Mouse (Mus musculus): Measurements from ENCODE around the gene Lhfpl5. TPM values are rescaled to one million over a fixed set of nuclear protein-coding genes. Genes with fewer than 3 reads are reported as not detected.
A peak's percentile ranks its signal among the peaks of the same experiment; 100 is the strongest.

The Lhfpl5 gene
- total RNA-seq, 4 experiments from 2014 or later: 2.6 to 6.7 (median 4.2) TPM

DNA sequence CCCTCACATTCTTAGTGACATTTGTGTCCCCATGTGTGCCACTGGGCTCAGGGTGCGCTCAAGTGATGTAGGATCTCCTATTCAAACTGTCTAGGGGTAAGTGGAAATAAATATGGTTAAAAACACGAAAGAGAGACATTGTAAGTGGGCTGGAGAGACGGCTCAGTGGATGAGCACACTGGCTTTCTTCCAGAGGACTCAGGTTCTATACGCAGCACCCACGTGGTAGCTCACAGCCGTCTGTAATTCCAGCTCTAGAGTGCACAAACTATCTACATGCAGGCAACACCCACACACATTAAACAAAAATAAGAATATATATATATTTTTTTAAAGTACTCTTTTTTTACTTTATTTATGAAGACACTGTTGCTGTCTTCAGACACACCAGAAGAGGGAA, 2.5 kb upstream of the Lhfpl5 start:
- no peak for DNase-seq

DNA sequence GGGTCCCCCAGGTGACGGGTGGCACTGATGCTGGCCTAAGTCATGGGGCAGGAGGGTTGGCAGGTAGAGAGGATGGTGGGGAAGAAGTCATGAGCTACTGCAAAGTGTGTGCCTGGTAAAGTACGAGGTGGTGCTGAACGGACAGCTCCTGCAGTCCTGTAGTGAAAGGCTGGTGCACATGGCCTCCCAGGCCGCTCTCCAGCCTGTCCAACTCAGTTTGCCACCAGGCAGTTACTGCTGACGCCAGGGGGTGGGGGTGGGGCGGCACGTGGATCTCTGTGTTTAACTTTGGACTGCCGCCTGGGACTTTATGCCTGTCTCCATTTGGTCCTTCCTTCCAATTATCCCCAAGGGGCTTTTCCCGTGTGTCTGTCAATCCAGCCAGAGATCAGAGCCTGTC, 5.0 kb downstream of the Lhfpl5 start:
- DNase-seq: peak; percentile 42

DNA sequence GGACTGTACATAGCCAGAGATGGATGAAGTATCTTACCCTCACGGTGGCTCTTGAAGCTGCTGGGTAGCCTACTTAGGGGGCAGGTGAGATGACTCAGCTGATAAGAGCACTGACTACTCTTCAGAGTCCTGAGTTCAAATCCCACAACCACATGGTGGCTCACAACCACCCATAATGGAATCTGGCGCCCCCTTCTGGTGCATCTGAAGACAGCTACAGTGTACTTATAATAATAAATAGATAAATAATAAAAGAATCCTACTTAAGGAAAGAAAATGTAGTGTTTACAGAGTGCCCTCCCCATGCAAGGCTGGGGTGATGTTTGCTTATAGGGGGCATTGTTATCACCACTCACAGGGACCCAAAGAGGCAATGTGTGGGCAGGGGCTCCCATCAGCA, 5.6 kb downstream of the Lhfpl5 start:
- no peak for DNase-seq

DNA sequence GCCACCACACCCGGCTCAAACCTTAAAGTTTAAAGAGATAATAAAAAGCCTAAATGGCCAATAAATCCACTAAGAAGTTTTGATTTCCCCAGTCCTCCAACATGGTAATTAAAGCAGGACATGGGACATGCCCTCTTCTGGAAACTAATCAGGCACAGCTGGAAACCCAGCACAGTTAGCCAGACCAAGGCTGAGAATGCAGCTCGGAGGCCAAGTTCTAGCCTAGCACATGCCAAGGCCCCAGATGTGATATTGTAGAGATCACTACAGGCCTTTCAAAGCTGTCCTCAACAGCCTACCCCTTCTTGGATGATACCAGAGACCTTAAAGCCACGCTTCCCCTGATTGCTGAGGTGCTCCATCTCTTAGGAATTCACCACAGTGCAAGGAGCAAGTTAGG, 11.1 kb downstream of the Lhfpl5 start:
- DNase-seq: no peak

DNA sequence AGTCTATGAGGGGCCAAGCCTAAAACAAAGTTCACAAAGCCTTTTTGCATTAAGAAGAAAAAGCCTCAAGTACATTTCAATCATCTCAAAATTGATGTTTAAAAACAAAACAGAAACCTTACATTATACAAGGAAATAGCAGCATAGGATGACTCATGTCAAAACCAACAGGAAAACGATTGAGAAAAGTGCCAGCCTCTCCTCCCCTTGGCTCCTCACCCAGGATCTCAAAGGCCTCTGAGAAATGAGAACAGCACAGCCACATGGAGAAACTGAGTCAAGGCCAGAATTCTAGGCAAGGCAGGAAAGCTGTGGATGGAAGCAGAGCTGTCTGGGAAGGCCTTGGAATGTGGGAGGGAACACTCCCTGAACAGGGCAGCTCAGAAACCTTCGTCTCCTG, 13.2 kb downstream of the Lhfpl5 start:
- no peak for DNase-seq

DNA sequence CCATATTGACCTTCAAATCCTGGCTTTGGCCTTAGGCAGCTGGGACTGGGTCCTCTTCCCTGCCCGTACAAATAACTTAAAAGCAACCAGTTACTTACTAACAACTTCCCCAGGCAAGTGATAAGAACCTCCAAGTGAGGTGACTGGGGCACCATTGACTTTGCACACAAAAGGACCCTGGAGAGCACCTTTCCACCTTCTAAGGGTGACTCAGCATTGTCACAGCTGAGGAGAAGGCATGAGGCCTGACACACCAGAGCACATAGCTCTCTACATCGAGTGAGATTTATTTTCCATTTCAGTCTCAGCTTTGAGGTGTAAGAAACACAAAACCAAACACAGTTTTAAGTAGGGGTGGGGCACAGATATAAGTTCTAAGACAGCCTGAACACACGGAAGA, 15.2 kb downstream of the Lhfpl5 start:
- DNase-seq: no peak

DNA sequence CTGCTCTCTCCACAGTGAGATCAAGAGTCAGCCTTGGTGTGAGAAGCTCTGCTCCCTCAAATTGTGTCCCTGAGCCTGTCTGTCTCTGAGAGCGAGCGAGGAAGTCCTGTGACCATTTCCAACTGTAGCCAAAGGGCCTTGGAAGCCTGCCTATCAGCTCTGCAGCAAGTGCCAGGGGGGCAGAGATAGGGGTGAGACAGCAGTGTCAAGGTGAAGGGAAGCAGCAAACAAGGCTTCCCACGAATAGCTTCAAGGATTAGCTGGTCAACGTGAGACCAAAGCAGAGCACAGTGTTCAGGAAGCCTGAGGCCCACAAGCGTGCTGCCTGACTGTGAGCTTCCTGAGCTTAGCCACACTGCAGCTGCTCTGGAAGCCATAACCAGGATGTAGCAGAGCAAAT, 16.0 kb downstream of the Lhfpl5 start:
- DNase-seq: peak; percentile 68

DNA sequence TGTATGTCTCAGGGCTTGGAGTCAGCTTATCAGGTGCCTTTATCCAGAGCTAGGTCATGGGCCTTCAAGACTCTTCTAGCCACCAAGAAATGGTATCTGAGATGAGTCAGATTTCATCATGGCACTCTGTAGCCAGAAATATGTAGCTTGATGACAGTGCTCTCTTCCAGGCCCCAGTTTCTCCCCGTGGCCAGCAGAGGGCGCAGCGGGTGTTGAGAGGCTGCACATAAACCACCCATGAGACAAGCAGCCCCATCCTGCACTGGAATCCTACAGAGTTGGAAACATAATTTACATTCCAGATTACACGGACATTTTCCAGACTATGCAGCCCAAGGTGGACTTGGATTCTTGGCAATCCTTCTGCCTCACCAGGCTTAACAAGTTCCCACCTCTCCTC, 17.6 kb downstream of the Lhfpl5 start:
- DNase-seq: peak; percentile 61

DNA sequence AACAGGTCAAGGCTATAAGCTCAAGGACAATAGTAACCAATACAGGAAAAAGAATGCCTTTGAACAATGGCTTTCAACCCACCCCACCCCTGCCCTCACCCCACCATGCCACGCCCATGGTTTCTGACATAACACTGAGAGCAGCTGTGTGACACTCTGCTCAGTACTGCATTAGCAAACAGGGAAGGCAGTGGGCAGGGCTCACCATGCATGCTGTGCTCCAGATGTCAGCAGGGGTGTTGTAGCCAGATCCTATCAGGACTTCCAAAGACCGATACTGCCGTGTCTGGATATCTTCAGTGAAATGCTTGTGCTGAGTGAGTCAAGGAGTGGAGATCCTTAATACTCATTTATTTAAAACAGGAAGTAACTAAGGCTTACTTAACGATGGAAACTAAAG, 18.5 kb downstream of the Lhfpl5 start:
- no peak for DNase-seq

DNA sequence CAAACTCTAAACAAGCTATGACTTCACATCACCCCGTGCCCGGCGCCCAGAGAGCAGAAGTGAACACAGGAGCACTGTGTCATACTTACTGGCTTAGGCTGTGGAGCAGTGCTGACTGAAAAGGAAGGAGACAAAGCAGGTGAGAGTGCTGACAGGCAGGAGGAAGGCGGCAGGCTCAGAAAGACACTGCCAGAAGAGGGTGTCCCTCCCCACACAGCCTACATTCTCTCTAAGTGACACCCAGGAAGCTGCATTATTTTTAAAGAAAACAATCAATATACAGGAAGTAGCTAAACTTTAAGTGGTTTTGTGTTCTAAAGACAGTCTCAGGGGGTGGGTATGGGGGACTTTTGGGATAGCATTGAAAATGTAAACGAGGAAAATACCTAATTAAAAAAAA, 25.3 kb downstream of the Lhfpl5 start:
- no peak for DNase-seq

DNA sequence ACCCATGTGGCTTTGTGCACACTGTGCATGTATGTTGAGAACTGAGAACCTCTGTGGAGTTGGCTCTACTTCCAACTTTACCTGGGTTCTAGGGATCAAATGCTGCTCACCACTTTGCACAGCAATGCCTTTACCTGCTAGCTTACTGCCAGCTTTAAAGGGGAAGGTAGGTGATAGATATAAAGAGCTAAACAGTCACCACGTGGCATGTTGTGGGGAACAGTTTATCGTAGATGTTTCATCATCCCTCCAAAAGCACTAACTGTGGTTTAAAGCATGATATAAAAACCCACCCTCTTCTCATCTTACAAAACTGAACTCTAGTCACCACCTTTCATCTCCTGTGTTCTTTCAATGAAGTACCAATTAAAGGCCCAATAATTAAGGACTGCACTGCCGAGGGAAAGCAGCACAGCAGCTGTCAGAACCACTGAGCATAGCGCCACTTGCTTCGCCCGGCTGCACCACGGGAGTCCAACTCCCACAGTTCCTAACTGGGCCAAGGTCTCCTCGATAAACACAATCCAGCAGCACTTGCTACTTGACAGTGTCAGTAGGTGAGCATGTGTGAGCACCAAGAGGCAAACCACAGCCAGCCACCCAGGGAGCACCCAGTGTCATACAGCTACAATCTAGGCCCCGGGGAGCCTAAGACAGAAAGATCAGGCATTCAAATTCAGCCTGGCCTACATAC, 26.3 kb downstream of the Lhfpl5 start:
- peak; percentile 40 for DNase-seq

DNA sequence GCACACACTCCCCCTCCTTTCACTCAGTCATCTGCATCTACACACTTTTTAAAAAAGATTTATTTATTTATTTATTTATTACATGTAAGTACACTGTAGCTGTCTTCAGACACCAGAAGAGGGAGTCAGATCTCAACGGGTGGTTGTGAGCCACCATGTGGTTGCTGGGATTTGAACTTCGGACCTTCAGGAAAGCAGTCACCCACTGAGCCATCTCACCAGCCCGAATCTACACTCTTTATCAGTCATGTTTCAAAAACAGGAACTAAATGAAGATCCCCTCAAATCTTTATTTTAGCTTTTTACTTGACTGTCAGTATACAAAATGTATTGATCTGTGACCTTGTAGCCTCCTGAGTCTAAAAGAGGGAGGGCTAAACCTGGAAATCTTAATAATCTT, 34.1 kb downstream of the Lhfpl5 start:
- no peak for DNase-seq

DNA sequence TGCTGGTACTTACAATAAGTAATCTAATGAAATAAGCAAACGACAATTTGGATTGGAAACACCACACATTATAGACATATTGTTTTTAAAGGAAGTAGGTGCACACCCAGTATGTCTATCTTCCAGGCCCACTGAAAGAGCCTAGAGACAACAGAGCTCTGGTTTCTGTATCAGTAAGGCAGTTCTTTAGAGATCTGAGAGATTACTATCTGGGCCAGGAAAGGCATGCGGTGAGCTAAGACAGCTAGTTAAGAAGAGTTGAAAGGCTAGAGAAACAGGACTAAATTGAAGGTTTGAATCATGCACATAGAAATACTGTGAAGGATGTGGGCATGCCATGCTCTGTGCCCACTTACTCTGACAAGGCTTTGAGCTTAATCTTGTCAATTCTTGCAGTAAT, 37.2 kb downstream of the Lhfpl5 start:
- DNase-seq: no peak

DNA sequence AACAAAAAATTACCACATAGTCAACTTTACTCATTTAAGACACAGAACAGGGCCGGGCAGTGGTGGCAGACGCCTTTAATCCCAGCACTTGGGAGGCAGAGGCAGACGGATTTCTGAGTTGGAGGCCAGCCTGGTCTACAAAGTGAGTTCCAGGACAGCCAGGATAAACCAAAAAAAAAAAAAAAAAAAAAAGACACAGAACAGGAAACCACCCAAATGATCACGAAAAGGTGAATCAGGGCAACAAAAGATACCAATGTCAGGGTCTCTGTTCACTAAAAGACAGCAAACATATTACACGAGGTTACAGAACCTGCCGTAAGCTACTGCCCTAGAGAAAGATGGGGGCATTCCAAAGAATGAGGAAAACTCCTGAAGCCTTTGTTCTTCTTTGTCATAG, 37.7 kb downstream of the Lhfpl5 start:
- DNase-seq: no peak

DNA sequence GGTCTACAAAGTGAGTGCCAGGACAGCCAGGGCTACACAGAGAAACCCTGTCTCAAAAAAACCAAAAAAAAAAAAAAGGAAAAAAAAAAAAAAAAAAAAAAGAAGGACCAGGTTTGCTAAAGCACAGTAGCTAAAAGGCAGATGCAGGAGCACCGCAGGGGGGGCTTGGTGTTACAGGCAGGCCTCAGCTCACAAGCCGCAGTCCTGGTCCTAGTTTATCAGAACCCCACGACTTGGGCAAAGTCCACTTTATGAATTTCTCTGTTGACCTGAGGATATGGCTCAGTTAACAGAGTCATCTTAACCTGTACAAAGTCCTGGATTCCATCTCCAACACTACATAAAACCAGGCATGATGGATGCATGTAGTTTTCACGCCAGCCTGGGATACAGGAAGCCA, 39.9 kb downstream of the Lhfpl5 start:
- DNase-seq: no peak

DNA sequence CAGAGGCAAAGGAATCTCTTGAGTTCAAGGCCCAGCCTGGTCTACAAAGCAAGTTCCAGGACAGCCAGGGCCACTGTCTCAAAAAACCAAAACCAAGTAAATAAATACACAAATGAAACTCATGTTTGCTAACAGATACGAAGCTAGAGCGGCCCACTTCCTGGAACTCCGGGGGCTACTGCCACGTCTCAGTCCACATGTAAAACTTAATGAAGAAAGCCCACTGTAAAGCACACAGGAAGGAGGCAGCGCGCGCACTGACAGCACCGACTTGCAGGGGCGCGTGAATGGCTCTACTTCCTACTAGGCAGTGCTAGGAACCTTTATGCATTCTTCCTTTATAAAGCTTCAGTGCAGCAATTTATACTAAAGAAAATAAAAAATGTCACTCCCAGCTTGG, 42.2 kb downstream of the Lhfpl5 start:
- DNase-seq: no peak

DNA sequence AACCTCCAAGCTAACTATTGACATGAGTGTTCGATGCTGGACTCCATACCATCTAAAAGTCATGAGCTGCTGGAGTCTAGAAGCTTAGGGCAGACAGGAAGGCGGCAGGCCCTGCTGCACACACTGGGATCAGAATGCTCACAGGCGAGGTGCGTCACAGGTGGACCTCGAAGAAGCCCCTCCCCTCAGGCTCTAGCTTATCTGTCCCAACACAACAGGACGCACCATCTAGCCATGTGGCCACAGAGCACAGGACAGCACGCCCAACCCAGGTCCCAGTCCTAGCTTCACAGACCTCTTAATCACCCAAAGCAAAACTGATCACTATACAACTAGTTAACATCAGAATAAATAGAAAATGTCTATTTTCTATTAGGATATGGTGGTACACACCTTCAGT, 42.7 kb downstream of the Lhfpl5 start:
- DNase-seq: no peak

DNA sequence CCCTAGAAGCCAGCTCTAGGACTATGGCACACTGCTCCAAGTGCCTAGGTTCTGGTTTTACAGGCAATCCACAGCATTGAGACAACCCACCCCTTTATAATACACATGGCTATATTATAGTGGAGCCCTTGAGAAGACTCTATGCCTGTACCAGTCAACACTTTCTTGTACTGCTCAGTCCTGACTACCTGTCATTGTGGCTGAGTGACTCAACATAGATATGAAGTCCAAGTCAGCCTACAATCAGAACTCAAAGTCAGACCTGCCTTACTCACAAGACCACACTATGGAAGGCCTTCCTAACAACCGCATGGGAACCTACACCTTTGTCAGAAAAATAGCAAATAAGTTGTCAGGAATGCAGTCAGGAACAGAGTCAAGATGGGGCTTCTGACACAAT, 43.3 kb downstream of the Lhfpl5 start:
- no peak for DNase-seq

DNA sequence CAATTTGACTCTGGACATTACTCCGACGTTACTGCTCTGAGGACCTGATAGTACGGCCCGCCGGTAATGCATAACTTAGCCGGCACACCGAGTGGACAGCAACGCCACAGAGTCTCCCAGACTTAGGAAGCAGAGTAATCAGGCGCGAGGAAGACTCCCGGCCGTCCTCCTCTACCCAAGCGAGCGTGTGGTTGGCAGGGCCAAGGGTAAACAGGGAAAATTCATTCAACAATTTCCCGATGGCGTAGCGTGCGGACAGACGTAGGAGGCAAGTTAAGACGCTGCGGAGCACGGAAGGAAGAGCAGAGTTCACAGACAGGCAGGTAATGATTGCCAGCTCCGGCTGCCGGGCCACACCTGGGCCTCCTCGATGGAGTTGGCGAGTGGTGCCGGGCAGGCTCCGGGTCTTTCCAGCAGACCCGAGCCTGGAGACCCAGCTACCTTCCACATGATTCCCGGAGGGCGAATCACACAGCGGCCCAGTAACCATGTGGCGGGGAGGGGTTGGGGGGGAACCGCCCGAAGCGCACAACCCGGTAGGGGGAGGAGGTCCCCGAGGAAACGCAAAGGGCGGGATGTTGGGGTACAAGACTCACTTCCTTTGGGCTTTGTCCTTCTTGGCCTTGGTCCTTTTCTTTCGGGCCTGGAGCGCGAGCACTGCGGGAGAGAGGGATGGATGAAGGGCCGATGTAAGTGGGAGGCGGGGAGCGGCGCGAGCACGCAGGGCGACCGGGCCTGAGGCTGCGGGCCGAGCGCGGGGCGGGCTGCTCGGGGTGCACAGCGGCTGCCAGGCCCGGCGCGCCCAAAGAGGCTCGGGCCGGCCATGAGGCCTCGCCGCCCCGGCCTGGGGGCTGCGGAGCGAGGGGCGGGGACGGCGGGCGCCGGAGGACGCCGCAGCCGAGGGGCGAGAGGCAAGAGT, 46.2 kb downstream of the Lhfpl5 start:
- peak; percentile 28 for DNase-seq

DNA sequence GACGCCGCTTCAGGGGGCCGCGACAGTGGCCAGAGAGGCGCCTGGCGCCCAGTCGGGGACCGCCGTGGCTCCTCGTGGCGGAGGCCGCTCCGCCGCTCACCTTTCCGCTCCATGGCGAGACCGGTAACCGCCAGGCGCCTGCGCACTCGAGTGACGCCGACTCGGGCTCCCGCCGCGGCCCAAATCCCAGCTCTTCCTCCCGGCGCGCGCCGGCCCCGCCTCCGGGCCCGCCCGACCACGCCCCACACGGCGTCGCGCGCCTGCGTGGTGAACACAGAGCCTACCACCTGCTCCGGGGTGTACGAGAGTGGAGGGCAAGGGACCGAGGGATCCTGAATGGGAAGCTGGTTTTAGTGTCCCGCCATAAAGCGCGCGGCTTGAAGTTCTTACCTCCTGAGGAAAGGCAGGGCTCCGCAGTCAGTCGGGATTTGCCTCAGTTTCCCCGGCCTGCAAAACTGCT, 46.9 kb downstream of the Lhfpl5 start, which contains the start of gene Srpk1:
Srpk1 (minus strand) TSS at position 410 of the 460 bp plus-strand sequence.
- peak; percentile 83 for DNase-seq

DNA sequence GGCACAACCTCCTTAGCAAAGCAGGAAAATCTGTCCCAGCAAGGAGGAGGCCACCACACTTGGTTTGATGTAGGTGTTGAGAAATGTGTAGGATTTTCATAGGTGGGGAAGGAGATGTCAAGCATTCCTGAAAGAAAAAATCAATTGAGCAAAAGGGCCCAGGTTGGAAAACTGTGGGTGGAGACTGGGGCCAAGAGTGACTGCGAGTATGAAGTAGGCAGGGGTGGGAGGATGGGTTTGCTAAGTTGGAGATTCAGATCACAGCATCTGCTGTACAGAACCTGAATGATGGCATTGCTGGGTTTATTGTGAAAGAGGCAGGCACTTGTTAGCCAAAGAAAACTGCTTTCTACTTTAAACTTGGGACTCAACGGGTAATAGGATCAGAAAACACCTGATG, 49.4 kb downstream of the Lhfpl5 start:
- no peak for DNase-seq

DNA sequence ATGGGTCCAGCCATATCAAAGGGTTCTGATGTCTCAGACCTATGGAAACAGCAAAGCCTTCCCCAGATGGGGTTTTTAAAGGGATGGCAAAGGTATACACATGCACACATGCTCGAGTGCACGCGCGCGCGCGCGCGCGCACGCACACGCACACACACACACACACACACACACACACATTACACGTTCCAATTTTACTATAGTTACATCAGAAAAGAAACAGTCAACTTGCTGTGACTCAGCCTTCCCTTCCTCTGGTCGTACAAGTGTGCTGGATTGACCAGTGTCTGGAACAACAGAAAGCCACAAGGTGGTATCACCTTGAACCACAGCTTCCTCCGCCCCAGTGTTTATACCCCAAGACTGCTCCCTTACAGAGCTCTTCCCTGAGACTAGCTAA, 49.9 kb downstream of the Lhfpl5 start:
- DNase-seq: no peak

DNA sequence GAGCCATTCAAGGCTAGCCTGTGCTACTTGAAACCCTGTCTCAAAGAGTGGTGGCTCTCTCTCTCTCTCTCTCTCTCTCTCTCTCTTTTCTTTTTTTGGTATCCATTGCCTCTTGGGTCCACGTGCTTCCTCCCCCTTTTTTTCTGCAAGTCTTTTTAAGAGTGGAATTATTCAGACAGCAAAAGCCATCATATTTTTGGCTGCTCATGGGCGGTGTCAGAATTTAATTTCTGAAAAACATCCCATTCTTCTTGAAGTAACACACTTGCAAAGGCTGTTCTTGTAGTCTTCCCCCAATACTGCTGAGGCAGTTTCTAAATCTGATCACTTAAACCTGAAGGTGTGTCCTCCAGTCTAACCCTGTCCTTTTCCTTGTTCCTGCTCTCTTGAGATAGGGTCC, 51.5 kb downstream of the Lhfpl5 start:
- DNase-seq: no peak

Measured in adrenal gland, adult 8-10 months (tissue).